17 mouse cellular contexts compared by ENCODE assay signal in the genomic region with DNA sequence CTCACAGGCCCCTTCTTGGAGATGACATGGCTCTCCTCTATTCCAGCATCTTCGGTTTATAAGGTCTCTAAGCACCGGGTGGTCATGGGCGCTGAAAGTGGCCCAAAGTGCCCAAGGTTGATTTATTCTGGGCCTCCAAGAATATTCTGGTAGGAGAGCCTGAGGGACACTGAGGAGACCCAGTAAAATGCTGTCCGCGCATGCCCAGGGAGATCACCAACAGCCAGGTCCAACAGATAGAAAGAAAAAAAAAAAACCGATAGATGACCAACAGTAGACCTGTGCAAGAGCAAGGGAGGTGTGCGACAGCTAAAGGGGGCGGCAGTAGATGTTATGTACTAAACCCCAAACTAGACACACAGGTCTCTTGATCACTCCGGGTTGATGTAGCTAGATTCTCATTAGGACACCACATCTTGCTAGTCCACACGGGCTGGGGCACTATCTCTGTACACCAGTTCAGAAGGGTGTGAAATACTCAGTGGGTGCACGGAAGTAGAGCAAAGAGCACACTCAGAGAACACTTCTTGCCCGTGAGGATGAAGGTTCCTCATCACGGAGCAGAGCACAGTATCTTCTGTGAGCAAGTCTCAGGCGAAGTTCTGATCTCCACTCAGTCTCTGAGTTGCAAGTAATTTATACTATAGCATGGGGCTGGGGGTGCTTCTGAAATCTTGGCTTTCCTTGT. TPM values are rescaled to one million over a fixed set of nuclear protein-coding genes. Genes with fewer than 3 reads are reported as not detected.
"Had no signal": no experiment of that assay in that cellular context is flagged by ENCODE, and none has a peak within 500 bp of the region (broad histone marks: within the 10 kb centered on the region; RNA-seq: fewer than 3 reads in every experiment).

No protein-coding gene starts in this region.

- ATAC-seq: lung, postnatal 0 days; midbrain, embryonic 15.5 days had no signal

- H3K9me3 ChIP-seq: liver, embryonic 15.5 days; midbrain, embryonic 15.5 days had no signal

- H3K27ac ChIP-seq: kidney, postnatal 0 days; layer of hippocampus, adult 2 months; liver, embryonic 15.5 days; midbrain, embryonic 15.5 days had no signal

- H3K4me3 ChIP-seq: layer of hippocampus, adult 2 months; liver, embryonic 15.5 days; midbrain, embryonic 15.5 days had no signal

- DNase-seq: kidney, adult 11 months; kidney, adult 9 months; kidney, postnatal 4 days; left cerebral cortex, postnatal 4 days; lung, adult 2 months; lung, postnatal 36 days; retina, postnatal 1 day; right cerebral cortex, postnatal 4 days; spleen, adult 18-20 months; thymus, adult 18-20 months; thymus, postnatal 25 days had no signal

- H3K9ac ChIP-seq: liver, embryonic 15.5 days; midbrain, embryonic 15.5 days had no signal

- H3K36me3 ChIP-seq: liver, embryonic 15.5 days; midbrain, embryonic 15.5 days had no signal

- H3K4me2 ChIP-seq: liver, embryonic 15.5 days; midbrain, embryonic 15.5 days had no signal

RNA-seq across cellular contexts. Expression of a gene that starts 2.0 kb away (rescaled TPM):
- polyA plus RNA-seq: liver, adult 2 months; midbrain, embryonic 15.5 days had no signal
